Mouse (Mus musculus): ENCODE data around the gene Lrrc75a. TPM values are rescaled to one million over a fixed set of nuclear protein-coding genes. Genes with fewer than 3 reads are reported as not detected.
A peak's percentile ranks its signal among the peaks of the same experiment; 100 is the strongest.
"Not testable (repeated sequence)": the region's sequence is repeated elsewhere in the genome, so short reads cannot be mapped to it uniquely, and the experiment has no call there.

The Lrrc75a gene
- polyA plus RNA-seq, 1 experiment from 2014 or later, result 16.2 TPM

- ATAC-seq (ENCODE audit: low FRiP score) (no peak), DNase-seq (ENCODE audit: low spot score) (no peak)
- Histone ChIP-seq H3K4me3 (ENCODE audit: low read depth, low read length) (no peak overlapping the region), H3K9ac (ENCODE audit: low read depth, low read length) (no peak overlapping the region), H3K27me3 (ENCODE audit: control insufficient read depth, insufficient read depth, low read length) (no peaks in the 10 kb centered on the region), H3K9me3 (ENCODE audit: control insufficient read depth, low read length) (no peaks in the 10 kb centered on the region), H3K27ac (ENCODE audit: low read depth, low read length) (no peak overlapping the region), H3K4me1 (replicated peaks; ENCODE audit: control insufficient read depth, insufficient read depth, low read length) (0 out of 2 replicates have a peak, but pooled peaks cover 2% of the 10 kb centered on the region), H3K36me3 (ENCODE audit: control insufficient read depth, insufficient read depth, low read length) (no peaks in the 10 kb centered on the region), H3K4me2 (replicated peaks; ENCODE audit: low read depth, low read length) (no peak overlapping the region)
- 88% methylated on average over 6 of the region's 6 CpGs for WGBS
These were observed 21.7 kb upstream of the Lrrc75a start for GRCm38 (mm10) chr11:62670006-62670405.

- no peaks in the 10 kb centered on the region for H3K27me3 ChIP-seq (ENCODE audit: control insufficient read depth, insufficient read depth, low read length)
- no peaks in the 10 kb centered on the region for H3K9me3 ChIP-seq (ENCODE audit: control insufficient read depth, low read length)
- no peak overlapping the region for H3K4me2 ChIP-seq (replicated peaks; ENCODE audit: low read depth, low read length)
- no peak for DNase-seq (ENCODE audit: low spot score)
- H3K4me1 ChIP-seq (replicated peaks; ENCODE audit: control insufficient read depth, insufficient read depth, low read length), result 0 out of 2 replicates have a peak, but pooled peaks cover 2% of the 10 kb centered on the region
- no peak overlapping the region for H3K4me3 ChIP-seq (ENCODE audit: low read depth, low read length)
- no peak for ATAC-seq (ENCODE audit: low FRiP score)
- no peak overlapping the region for H3K27ac ChIP-seq (ENCODE audit: low read depth, low read length)
- no peaks in the 10 kb centered on the region for H3K36me3 ChIP-seq (ENCODE audit: control insufficient read depth, insufficient read depth, low read length)
- no peak overlapping the region for H3K9ac ChIP-seq (ENCODE audit: low read depth, low read length)
- WGBS, result 73% methylated on average over 12 of the region's 12 CpGs
These were observed 21.1 kb upstream of the Lrrc75a start for GRCm38 (mm10) chr11:62669471-62669870.

DNA sequence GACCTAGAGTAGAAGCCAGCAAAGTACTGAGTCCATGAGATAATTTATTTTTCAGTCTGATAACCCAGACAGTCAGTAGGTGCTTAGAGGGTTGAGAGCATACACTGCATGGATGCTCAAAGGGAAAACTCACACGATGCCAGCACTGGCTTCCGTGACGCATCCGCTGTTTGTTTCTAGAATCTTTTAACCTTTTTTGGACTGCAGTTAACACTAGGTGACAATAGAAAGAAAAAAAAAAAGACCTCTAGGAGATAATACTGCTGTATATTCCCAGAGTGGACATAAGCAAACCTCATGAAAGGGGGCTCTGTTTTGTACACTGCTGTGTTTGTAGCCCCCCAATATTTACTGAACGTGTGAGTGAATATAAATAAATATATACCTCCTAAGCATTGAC, 20.7 kb upstream of the Lrrc75a start:
- Histone ChIP-seq H3K4me2 (replicated peaks; ENCODE audit: low read depth, low read length) (no peak overlapping the region), H3K27me3 (ENCODE audit: control insufficient read depth, insufficient read depth, low read length) (no peaks in the 10 kb centered on the region), H3K36me3 (ENCODE audit: control insufficient read depth, insufficient read depth, low read length) (0 out of 2 replicates have a peak, but pooled peaks cover 2% of the 10 kb centered on the region), H3K4me1 (replicated peaks; ENCODE audit: control insufficient read depth, insufficient read depth, low read length) (0 out of 2 replicates have a peak, but pooled peaks cover 2% of the 10 kb centered on the region), H3K27ac (ENCODE audit: low read depth, low read length) (no peak overlapping the region), H3K9me3 (ENCODE audit: control insufficient read depth, low read length) (no peaks in the 10 kb centered on the region), H3K4me3 (ENCODE audit: low read depth, low read length) (no peak overlapping the region), H3K9ac (ENCODE audit: low read depth, low read length) (no peak overlapping the region)
- 90% methylated on average over 5 of the region's 5 CpGs for WGBS
- ATAC-seq (ENCODE audit: low FRiP score) (no peak), DNase-seq (ENCODE audit: low spot score) (no peak)

DNA sequence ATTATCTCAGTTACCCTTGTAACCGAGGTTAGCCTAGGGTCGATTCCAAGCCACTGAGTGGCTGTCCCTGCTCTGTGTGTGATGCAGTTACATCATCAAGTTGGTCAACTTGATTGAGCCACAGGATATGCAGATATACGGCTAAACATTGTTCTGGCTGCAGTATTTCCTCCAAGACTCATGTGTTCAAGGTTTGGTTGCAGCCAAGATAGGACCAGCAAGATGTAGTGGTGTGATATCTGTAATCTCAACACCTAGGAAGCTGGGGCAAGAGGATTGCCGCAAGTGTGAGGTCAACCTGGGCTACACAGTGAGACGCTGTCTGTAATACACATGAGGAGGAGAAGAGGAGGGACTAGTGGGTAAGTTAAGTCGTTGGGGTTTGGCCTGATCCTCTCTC, 15.9 kb upstream of the Lrrc75a start:
- Histone ChIP-seq H3K4me2 (replicated peaks; ENCODE audit: low read depth, low read length) (no peak overlapping the region), H3K4me1 (replicated peaks; ENCODE audit: control insufficient read depth, insufficient read depth, low read length) (no peaks in the 10 kb centered on the region), H3K9me3 (ENCODE audit: control insufficient read depth, low read length) (no peaks in the 10 kb centered on the region), H3K9ac (ENCODE audit: low read depth, low read length) (no peak overlapping the region), H3K27me3 (ENCODE audit: control insufficient read depth, insufficient read depth, low read length) (no peaks in the 10 kb centered on the region), H3K36me3 (ENCODE audit: control insufficient read depth, insufficient read depth, low read length) (0 out of 2 replicates have a peak, but pooled peaks cover 2% of the 10 kb centered on the region), H3K4me3 (ENCODE audit: low read depth, low read length) (no peak overlapping the region), H3K27ac (ENCODE audit: low read depth, low read length) (no peak overlapping the region)
- DNase-seq (ENCODE audit: low spot score), result no peak
- no peak for ATAC-seq (ENCODE audit: low FRiP score)
- WGBS, result 85% methylated on average over 6 of the region's 6 CpGs

- no peak overlapping the region for H3K9ac ChIP-seq (ENCODE audit: low read depth, low read length)
- DNase-seq (ENCODE audit: low spot score) (no peak), ATAC-seq (ENCODE audit: low FRiP score) (no peak)
- H3K4me2 ChIP-seq (replicated peaks; ENCODE audit: low read depth, low read length), result no peak overlapping the region
- no peaks in the 10 kb centered on the region for H3K4me1 ChIP-seq (replicated peaks; ENCODE audit: control insufficient read depth, insufficient read depth, low read length)
- no peaks in the 10 kb centered on the region for H3K27me3 ChIP-seq (ENCODE audit: control insufficient read depth, insufficient read depth, low read length)
- WGBS, result 71% methylated on average over 4 of the region's 4 CpGs
- 0 out of 2 replicates have a peak, but pooled peaks cover 2% of the 10 kb centered on the region for H3K36me3 ChIP-seq (ENCODE audit: control insufficient read depth, insufficient read depth, low read length)
- no peak overlapping the region for H3K27ac ChIP-seq (ENCODE audit: low read depth, low read length)
- no peaks in the 10 kb centered on the region for H3K9me3 ChIP-seq (ENCODE audit: control insufficient read depth, low read length)
- H3K4me3 ChIP-seq (ENCODE audit: low read depth, low read length), result no peak overlapping the region
These were observed 12.6 kb upstream of the Lrrc75a start for GRCm38 (mm10) chr11:62660885-62661284.

DNA sequence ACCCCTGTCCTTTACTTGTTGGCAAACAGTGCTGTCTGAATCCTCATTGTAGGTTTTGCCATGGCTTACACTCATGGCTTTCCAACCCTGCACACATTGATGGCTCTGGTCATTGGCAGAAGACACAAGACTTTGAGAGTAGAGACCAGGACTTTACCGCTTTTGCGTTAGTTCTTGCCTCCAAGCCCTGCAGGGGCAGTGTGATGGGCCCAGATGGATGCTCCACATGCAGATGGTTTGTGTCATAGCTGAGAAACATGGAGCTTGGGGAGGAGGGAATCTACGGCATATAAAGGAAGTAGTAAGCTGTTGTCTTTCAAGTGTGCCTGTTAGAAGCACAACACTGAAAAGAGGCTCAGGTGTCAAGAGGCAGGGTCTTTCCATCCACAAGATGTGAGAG, 3.8 kb upstream of the Lrrc75a start:
- Histone ChIP-seq H3K36me3 (ENCODE audit: control insufficient read depth, insufficient read depth, low read length) (no peaks in the 10 kb centered on the region), H3K27ac (ENCODE audit: low read depth, low read length) (no peak overlapping the region), H3K4me2 (replicated peaks; ENCODE audit: low read depth, low read length) (no peak overlapping the region), H3K4me3 (ENCODE audit: low read depth, low read length) (no peak overlapping the region), H3K4me1 (replicated peaks; ENCODE audit: control insufficient read depth, insufficient read depth, low read length) (0 out of 2 replicates have a peak, but pooled peaks cover 7% of the 10 kb centered on the region), H3K9me3 (ENCODE audit: control insufficient read depth, low read length) (no peaks in the 10 kb centered on the region), H3K9ac (ENCODE audit: low read depth, low read length) (no peak overlapping the region), H3K27me3 (ENCODE audit: control insufficient read depth, insufficient read depth, low read length) (no peaks in the 10 kb centered on the region)
- DNase-seq (ENCODE audit: low spot score) (no peak), ATAC-seq (ENCODE audit: low FRiP score) (no peak)
- WGBS, result 94% methylated on average over 3 of the region's 3 CpGs

DNA sequence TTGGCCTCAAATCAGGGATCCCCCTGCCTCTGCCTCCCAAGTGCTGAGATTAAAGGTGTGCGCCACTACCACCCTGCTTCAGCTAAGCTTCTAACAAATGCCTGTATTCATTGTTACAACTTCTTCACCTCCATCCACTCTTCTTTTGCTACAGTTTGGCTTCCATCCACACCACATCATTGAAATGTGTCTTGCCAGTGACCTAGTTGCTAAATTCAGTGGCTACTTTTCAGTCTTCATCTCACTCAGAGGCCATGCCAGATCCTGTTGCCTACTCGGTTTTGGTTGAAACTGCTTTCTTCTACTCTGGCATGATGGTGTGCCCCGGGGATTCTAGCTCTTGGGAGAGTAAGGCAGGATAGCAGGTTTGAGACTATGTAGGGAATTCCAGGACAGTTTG, 3.2 kb upstream of the Lrrc75a start:
- no peaks in the 10 kb centered on the region for H3K36me3 ChIP-seq (ENCODE audit: control insufficient read depth, insufficient read depth, low read length)
- no peak overlapping the region for H3K4me2 ChIP-seq (replicated peaks; ENCODE audit: low read depth, low read length)
- no peak overlapping the region for H3K9ac ChIP-seq (ENCODE audit: low read depth, low read length)
- H3K27ac ChIP-seq (ENCODE audit: low read depth, low read length), result no peak overlapping the region
- 0 out of 2 replicates have a peak, but pooled peaks cover 7% of the 10 kb centered on the region for H3K4me1 ChIP-seq (replicated peaks; ENCODE audit: control insufficient read depth, insufficient read depth, low read length)
- no peaks in the 10 kb centered on the region for H3K27me3 ChIP-seq (ENCODE audit: control insufficient read depth, insufficient read depth, low read length)
- H3K4me3 ChIP-seq (ENCODE audit: low read depth, low read length), result no peak overlapping the region
- WGBS, result 91% methylated on average over 3 of the region's 3 CpGs
- ATAC-seq (ENCODE audit: low FRiP score) (no peak), DNase-seq (ENCODE audit: low spot score) (no peak)
- no peaks in the 10 kb centered on the region for H3K9me3 ChIP-seq (ENCODE audit: control insufficient read depth, low read length)

- H3K4me3 ChIP-seq (ENCODE audit: low read depth, low read length); H3K4me2 ChIP-seq (replicated peaks; ENCODE audit: low read depth, low read length); H3K36me3 ChIP-seq (ENCODE audit: control insufficient read depth, insufficient read depth, low read length); H3K27ac ChIP-seq (ENCODE audit: low read depth, low read length); ATAC-seq (ENCODE audit: low FRiP score); H3K9ac ChIP-seq (ENCODE audit: low read depth, low read length); H3K9me3 ChIP-seq (ENCODE audit: control insufficient read depth, low read length); DNase-seq (ENCODE audit: low spot score); H3K27me3 ChIP-seq (ENCODE audit: control insufficient read depth, insufficient read depth, low read length); H3K4me1 ChIP-seq (replicated peaks; ENCODE audit: control insufficient read depth, insufficient read depth, low read length): not testable (repeated sequence)
- WGBS, result 83% methylated on average over 4 of the region's 4 CpGs
These were observed 1.5 kb upstream of the Lrrc75a start for GRCm38 (mm10) chr11:62649803-62650202.

GRCm38 (mm10) chr11:62648591-62649391, 468 bp upstream of the Lrrc75a start, which contains the start of gene Mmgt2:
TSS of gene Mmgt2 (plus strand) at chr11:62648664.
- 2% methylated on average over 26 of the region's 53 CpGs for WGBS
- Histone ChIP-seq H3K9ac (ENCODE audit: low read depth, low read length) (peak within 1 kb of the TSS; percentile 72), H3K27ac (ENCODE audit: low read depth, low read length) (peak within 1 kb of the TSS; percentile 65), H3K4me2 (replicated peaks; ENCODE audit: low read depth, low read length) (peak within 1 kb of the TSS; percentile 98), H3K27me3 (ENCODE audit: control insufficient read depth, insufficient read depth, low read length) (no peaks in the 10 kb centered on the region), H3K4me3 (ENCODE audit: low read depth, low read length) (peak within 1 kb of the TSS; percentile 78), H3K4me1 (replicated peaks; ENCODE audit: control insufficient read depth, insufficient read depth, low read length) (0 out of 2 replicates have a peak, but pooled peaks cover 7% of the 10 kb centered on the region), H3K36me3 (ENCODE audit: control insufficient read depth, insufficient read depth, low read length) (no peaks in the 10 kb centered on the region), H3K9me3 (ENCODE audit: control insufficient read depth, low read length) (no peaks in the 10 kb centered on the region)
- DNase-seq (ENCODE audit: low spot score), result peak; percentile 98
- peak; percentile 90 for ATAC-seq (ENCODE audit: low FRiP score)

Data from hindbrain, embryonic 11.5 days (tissue).